Mouse (Mus musculus) olfactory bulb, adult 2 months (tissue): ENCODE data around the gene Nphp3.

Source experiments
- CTCF ChIP-seq: fragments of 200-500 bp; IDR thresholded peaks from 2 replicates; pipeline ENCODE4 v1.5.1; 2012; ENCODE audit warnings: low read depth, mild to moderate bottlenecking, low read length, moderate library complexity; ENCODE audit not compliant: insufficient read depth
- POLR2A ChIP-seq: fragments of 200-500 bp; IDR thresholded peaks from 2 replicates; pipeline ENCODE4 v1.6.1; 2012; ENCODE audit warnings: mild to moderate bottlenecking, low read depth, low read length, moderate library complexity; ENCODE audit not compliant: insufficient read depth

DNA sequence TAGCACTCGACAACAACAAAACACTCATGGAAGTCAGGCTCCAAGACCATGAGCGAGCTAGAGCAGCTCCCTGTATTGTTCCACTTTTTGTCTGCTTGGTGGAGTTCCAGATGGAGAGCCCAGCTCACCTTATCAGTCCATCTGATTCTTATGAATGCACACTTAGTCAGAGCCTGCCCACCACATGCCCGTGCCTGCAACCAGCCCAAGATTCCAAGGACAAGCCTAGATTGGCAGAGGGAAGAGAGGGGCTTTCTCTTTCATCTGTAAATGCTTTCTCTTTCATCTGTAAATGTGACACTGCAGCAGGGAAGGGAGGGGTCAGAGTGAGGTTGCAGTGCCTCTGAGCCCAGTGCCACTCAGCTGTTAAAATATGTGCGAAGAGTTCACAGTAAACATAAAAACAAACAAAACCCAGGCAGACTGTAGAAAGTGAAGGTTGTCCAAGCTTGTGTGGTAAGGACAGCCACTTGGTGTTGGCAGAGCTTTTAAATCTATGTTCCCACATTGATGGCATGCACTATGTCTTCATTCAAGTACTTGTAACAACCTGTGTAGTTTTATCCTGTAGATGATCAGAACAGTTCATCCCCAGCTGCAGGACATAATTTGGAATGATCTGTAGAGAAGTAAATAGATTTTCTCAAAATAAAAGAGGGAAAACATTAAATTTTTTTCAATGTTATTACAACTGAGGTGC lies 83.5 kb downstream of the Nphp3 start:
- TF ChIP-seq CTCF (no peak), POLR2A (no peak)
